Mouse (Mus musculus) cortical plate, adult 2 months (tissue): ENCODE results near the gene Ntpcr.

Experiments
- CTCF ChIP-seq: fragments of 200-500 bp; IDR thresholded peaks from 2 replicates; pipeline ENCODE4 v1.5.1; 2011; ENCODE audit warnings: mild to moderate bottlenecking, control low read depth, low read length; ENCODE audit not compliant: insufficient read depth; ENCODE audit errors: extremely low read depth
- POLR2A ChIP-seq: fragments of 200-500 bp; IDR thresholded peaks from 2 replicates; pipeline ENCODE4 v1.6.1; 2011; ENCODE audit warnings: mild to moderate bottlenecking, low read length, control low read depth; ENCODE audit not compliant: insufficient read depth; ENCODE audit errors: extremely low read depth

DNA sequence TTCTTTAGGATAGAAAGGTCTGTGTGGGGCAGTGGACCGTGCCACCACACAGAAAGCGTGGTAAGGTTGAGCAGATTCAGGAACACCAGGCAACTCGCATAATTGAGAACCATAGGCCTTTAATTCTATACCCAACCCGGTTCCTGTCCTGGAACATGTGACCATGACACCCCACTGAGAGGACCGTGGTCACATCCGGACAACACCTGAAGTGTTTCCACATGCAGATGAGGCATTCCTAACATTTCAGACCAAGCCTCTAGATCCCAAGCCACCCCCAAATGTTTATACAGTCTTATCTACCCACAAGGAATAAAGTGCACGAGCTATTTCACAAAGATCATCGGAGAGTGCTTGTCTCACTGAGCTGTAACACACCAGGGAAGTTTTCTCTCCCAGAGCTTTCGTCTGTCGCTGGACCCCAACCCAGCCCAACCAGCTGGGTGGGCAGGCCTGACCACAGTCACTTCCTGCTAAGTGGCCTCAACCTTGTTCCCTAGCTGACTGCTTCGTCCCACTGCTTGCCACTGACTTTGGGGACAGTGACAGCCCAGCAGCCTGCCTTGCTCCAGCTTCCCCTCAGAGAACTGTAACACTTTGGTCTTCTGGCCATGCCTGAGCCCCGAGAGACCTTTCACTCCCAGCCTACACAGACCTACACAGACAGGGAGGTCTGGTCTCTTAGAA lies 47.9 kb downstream of the Ntpcr start:
- TF ChIP-seq POLR2A (no peak), CTCF (no peak)
